Mouse (Mus musculus) limb, embryonic 14.5 days (tissue): ENCODE results near the gene Rac2. TPM values are rescaled to one million over a fixed set of nuclear protein-coding genes. Genes with fewer than 3 reads are reported as not detected.

ENCODE experiments used
- ATAC-seq: fragments of 200-750 bp; cut with Nextera tagmentation; 2 replicates; pipeline ENCODE4 v1.8.0; 2017; ENCODE audit warnings: low read depth, moderate number of reproducible peaks, moderate TSS enrichment; ENCODE audit not compliant: low FRiP score
- DNase-seq: peaks from one replicate; pipeline ENCODE4 v3.0.0-alpha.2; 2015; ENCODE audit warnings: low spot score
- H3K27ac ChIP-seq: fragments of 300-500 bp; sonication (generic); replicated peaks from 2 replicates; pipeline ENCODE4 v1.5.1; 2014; ENCODE audit warnings: low read depth, mild to moderate bottlenecking, low read length, moderate library complexity, mixed read lengths
- H3K27me3 ChIP-seq: fragments of 300-500 bp; sonication (generic); 2 replicates; pipeline ENCODE4 v1.6.1; 2014; ENCODE audit warnings: low read length, mixed read lengths; ENCODE audit not compliant: control insufficient read depth, insufficient read depth
- H3K36me3 ChIP-seq: fragments of 300-500 bp; sonication (generic); 2 replicates; pipeline ENCODE4 v1.6.1; 2014; ENCODE audit warnings: mild to moderate bottlenecking, low read length, moderate library complexity, mixed read lengths; ENCODE audit not compliant: control insufficient read depth, insufficient read depth
- H3K4me1 ChIP-seq: fragments of 300-500 bp; sonication (generic); 2 replicates; pipeline ENCODE4 v1.6.1; 2014; ENCODE audit warnings: antibody characterized with exemption, low read length, mixed read lengths; ENCODE audit not compliant: control insufficient read depth, insufficient read depth
- H3K4me2 ChIP-seq: fragments of 300-500 bp; sonication (generic); replicated peaks from 2 replicates; pipeline ENCODE4 v1.6.1; 2014; ENCODE audit warnings: low read depth, mild to moderate bottlenecking, low read length, moderate library complexity; ENCODE audit not compliant: severe bottlenecking
- H3K4me3 ChIP-seq: fragments of 300-500 bp; sonication (generic); replicated peaks from 2 replicates; pipeline ENCODE4 v1.5.1; 2014; ENCODE audit warnings: low read length
- H3K9ac ChIP-seq: fragments of 300-500 bp; sonication (generic); 2 replicates; pipeline ENCODE4 v1.6.1; 2014; ENCODE audit warnings: mild to moderate bottlenecking, low read depth, low read length, moderate library complexity; ENCODE audit not compliant: severe bottlenecking
- H3K9me3 ChIP-seq: fragments of 300-500 bp; sonication (generic); 2 replicates; pipeline ENCODE4 v1.6.1; 2016; ENCODE audit warnings: low read length; ENCODE audit not compliant: control insufficient read depth
- POLR2A ChIP-seq: fragments of 200-500 bp; IDR thresholded peaks from 2 replicates; pipeline ENCODE4 v1.8.0; 2012; ENCODE audit warnings: inconsistent platforms, mild to moderate bottlenecking, moderate library complexity, borderline replicate concordance; ENCODE audit not compliant: insufficient read depth, insufficient read length; ENCODE audit errors: extremely low read depth
- WGBS: fragments of 180-500 bp; shearing (Covaris S2); extraction: QIAGEN DNeasy Blood & Tissue Kit; methylation state at CpG from one replicate; pipeline ENCODE4 v1.1.7; 2014; 5-methylcytosine and 5-hydroxymethylcytosine counted together
- polyA plus RNA-seq, 2 experiments: library from polyadenylated mRNA; depleted of rRNA in 1 of 2; stranded (reverse) in 1 of 2; unstranded in 1 of 2; fragments of >200 nt; fragmentation: Nextera tagmentation in 1 of 2; extraction: Ambion mirVana in 1 of 2; gene quantifications; 2 replicates each; pipeline versions ENCODE4 v1.2.1 to v1.2.3; 2012 to 2014

Gene Rac2
- polyA plus RNA-seq, 2 experiments = 21.9 to 34.2 TPM

GRCm38 (mm10) chr15:78549189-78549734 is 23.3 kb downstream of the Rac2 start:
- Histone ChIP-seq H3K27me3 (no peaks in the 10 kb centered on the region; the same call in 1 of the 2 replicates), H3K27ac (no peak overlapping the region), H3K9ac (no peak overlapping the region), H3K4me1 (no peaks in the 10 kb centered on the region), H3K9me3 (0 out of 2 replicates have a peak, but pooled peaks cover 4% of the 10 kb centered on the region), H3K4me3 (no peak overlapping the region), H3K36me3 (no peaks in the 10 kb centered on the region), H3K4me2 (no peak overlapping the region)
- 71% methylated on average over 4 of the region's 4 CpGs for WGBS
- no peak for TF ChIP-seq POLR2A
- DNase-seq = no peak
- ATAC-seq = no peak

GRCm38 (mm10) chr15:78548711-78549110 is 23.9 kb downstream of the Rac2 start:
- Histone ChIP-seq H3K4me2 (no peak overlapping the region), H3K27ac (no peak overlapping the region), H3K9me3 (0 out of 2 replicates have a peak, but pooled peaks cover 4% of the 10 kb centered on the region), H3K36me3 (no peaks in the 10 kb centered on the region), H3K4me3 (no peak overlapping the region), H3K9ac (no peak overlapping the region), H3K27me3 (no peaks in the 10 kb centered on the region; the same call in 1 of the 2 replicates), H3K4me1 (no peaks in the 10 kb centered on the region)
- ATAC-seq (no peak), DNase-seq (no peak)
- 71% methylated on average over 8 of the region's 8 CpGs for WGBS
- TF ChIP-seq POLR2A = no peak

- Histone ChIP-seq H3K36me3 (no peaks in the 10 kb centered on the region), H3K4me2 (no peak overlapping the region), H3K27ac (no peak overlapping the region), H3K9ac (no peak overlapping the region), H3K9me3 (0 out of 2 replicates have a peak, but pooled peaks cover 4% of the 10 kb centered on the region), H3K27me3 (no peaks in the 10 kb centered on the region; the same call in 1 of the 2 replicates), H3K4me1 (no peaks in the 10 kb centered on the region), H3K4me3 (no peak overlapping the region)
- ATAC-seq (no peak), DNase-seq (no peak)
- 21% methylated on average over 3 of the region's 3 CpGs for WGBS
- TF ChIP-seq POLR2A = no peak
Observed at GRCm38 (mm10) chr15:78548336-78548665, 24.3 kb downstream of the Rac2 start.

- Histone ChIP-seq H3K27me3 (no peaks in the 10 kb centered on the region; the same call in 1 of the 2 replicates), H3K27ac (no peak overlapping the region), H3K4me3 (no peak overlapping the region), H3K4me2 (no peak overlapping the region), H3K9me3 (0 out of 2 replicates have a peak, but pooled peaks cover 4% of the 10 kb centered on the region), H3K9ac (no peak overlapping the region), H3K36me3 (no peaks in the 10 kb centered on the region), H3K4me1 (peaks cover 1% of the 10 kb centered on the region; the same call in 1 of the 2 replicates)
- ATAC-seq (no peak), DNase-seq (no peak)
- no peak for TF ChIP-seq POLR2A
- WGBS = 37% methylated on average over 5 of the region's 5 CpGs
Observed at GRCm38 (mm10) chr15:78547415-78548335, 24.9 kb downstream of the Rac2 start.

GRCm38 (mm10) chr15:78546060-78546459 is 26.5 kb downstream of the Rac2 start:
- WGBS = 76% methylated on average over 4 of the region's 4 CpGs
- Histone ChIP-seq H3K36me3 (no peaks in the 10 kb centered on the region), H3K4me1 (peaks cover 5% of the 10 kb centered on the region; the same call in 1 of the 2 replicates), H3K9me3 (0 out of 2 replicates have a peak, but pooled peaks cover 3% of the 10 kb centered on the region), H3K27ac (no peak overlapping the region), H3K4me3 (no peak overlapping the region), H3K27me3 (no peaks in the 10 kb centered on the region; the same call in 1 of the 2 replicates), H3K4me2 (no peak overlapping the region), H3K9ac (no peak overlapping the region)
- TF ChIP-seq POLR2A = no peak
- no peak for ATAC-seq
- no peak for DNase-seq
